Mouse (Mus musculus) lung, postnatal 0 days (tissue): Measurements from ENCODE around the gene Krtap5-2.

Experiments
- CTCF ChIP-seq: IDR thresholded peaks from 2 replicates; pipeline ENCODE4 v1.5.1; 2016; ENCODE audit warnings: antibody characterized with exemption, mild to moderate bottlenecking
- EP300 ChIP-seq: IDR thresholded peaks from 2 replicates; pipeline ENCODE4 v1.6.1; 2016; ENCODE audit warnings: antibody characterized with exemption, mild to moderate bottlenecking, control low read depth

DNA sequence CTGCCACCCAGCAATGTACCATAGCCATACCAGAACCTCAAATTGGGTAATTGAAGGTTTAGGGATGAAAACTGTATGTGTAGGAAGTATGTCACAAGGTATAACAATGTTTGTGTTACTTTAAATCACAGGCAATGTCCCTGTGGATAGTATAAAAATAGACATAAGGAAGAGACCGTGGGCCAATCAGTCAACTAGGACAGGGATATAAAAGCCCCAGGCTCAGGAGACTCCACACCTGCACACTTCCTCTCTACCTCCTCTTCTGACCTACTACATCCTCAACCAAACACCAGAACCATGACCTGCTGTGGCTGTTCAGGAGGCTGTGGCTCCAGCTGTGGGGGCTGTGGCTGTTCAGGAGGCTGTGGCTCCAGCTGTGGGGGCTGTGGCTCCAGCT is 35.8 kb upstream of the Krtap5-2 start, which contains the start of gene Gm7579:
- TF ChIP-seq EP300: no peak
- no peak for TF ChIP-seq CTCF
